Mouse (Mus musculus) forebrain, embryonic 14.5 days (tissue): Measurements from ENCODE around the gene 5530401A14Rik. TPM values are rescaled to one million over a fixed set of nuclear protein-coding genes. Genes with fewer than 3 reads are reported as not detected.

Experiments
- ATAC-seq: fragments of 200-750 bp; cut with Nextera tagmentation; 2 replicates; pipeline ENCODE4 v1.8.0; 2017; ENCODE audit warnings: mild to moderate bottlenecking, moderate library complexity
- DNase-seq: peaks from one replicate; pipeline ENCODE4 v3.0.0-alpha.2; 2015; ENCODE audit warnings: low spot score
- H3K27ac ChIP-seq: fragments of 300-500 bp; sonication (generic); 2 replicates; pipeline ENCODE4 v1.5.1; 2014; ENCODE audit warnings: low read depth, mild to moderate bottlenecking, control low read depth, low read length, moderate library complexity
- H3K27me3 ChIP-seq: fragments of 300-500 bp; sonication (generic); replicated peaks from 2 replicates; pipeline ENCODE4 v1.6.1; 2014; ENCODE audit warnings: low read length, control low read depth, mixed read lengths; ENCODE audit not compliant: control insufficient read depth, insufficient read depth
- H3K36me3 ChIP-seq: fragments of 300-500 bp; sonication (generic); 2 replicates; pipeline ENCODE4 v1.6.1; 2014; ENCODE audit warnings: low read length, control low read depth; ENCODE audit not compliant: control insufficient read depth, insufficient read depth
- H3K4me1 ChIP-seq: fragments of 300-500 bp; sonication (generic); 2 replicates; pipeline ENCODE4 v1.6.1; 2014; ENCODE audit warnings: antibody characterized with exemption, low read length, control low read depth; ENCODE audit not compliant: control insufficient read depth, insufficient read depth
- H3K4me2 ChIP-seq: fragments of 300-500 bp; sonication (generic); 2 replicates; pipeline ENCODE4 v1.6.1; 2014; ENCODE audit warnings: mild to moderate bottlenecking, control low read depth, low read length
- H3K4me3 ChIP-seq: fragments of 300-500 bp; sonication (generic); 2 replicates; pipeline ENCODE4 v1.5.1; 2014; ENCODE audit warnings: low read depth, low read length, control low read depth
- H3K9ac ChIP-seq: fragments of 300-500 bp; sonication (generic); 2 replicates; pipeline ENCODE4 v1.6.1; 2014; ENCODE audit warnings: mild to moderate bottlenecking, low read length, control low read depth, moderate library complexity
- H3K9me3 ChIP-seq: fragments of 300-500 bp; sonication (generic); replicated peaks from 2 replicates; pipeline ENCODE4 v1.6.1; 2016; ENCODE audit warnings: low read length, control low read depth, mixed read lengths; ENCODE audit not compliant: control insufficient read depth
- WGBS: fragments of 180-500 bp; shearing (Covaris S2); extraction: QIAGEN DNeasy Blood & Tissue Kit; methylation state at CpG from one replicate; pipeline ENCODE4 v1.1.7; 2014; 5-methylcytosine and 5-hydroxymethylcytosine counted together
- polyA plus RNA-seq: library from polyadenylated mRNA; unstranded; fragments of >200 nt; fragmentation: Nextera tagmentation; extraction: Ambion mirVana; gene quantifications from 2 replicates; pipeline ENCODE4 v1.2.1, GENCODE M21; 2014

Gene 5530401A14Rik
- polyA plus RNA-seq, result 0.08 and 0.17 TPM in 2 replicates

GRCm38 (mm10) chr11:81860250-81860972 is at the start of gene 5530401A14Rik:
5530401A14Rik (plus strand) TSS chr11:81860673.
- H3K4me2 ChIP-seq, result no peak within 1 kb of the TSS
- H3K9me3 ChIP-seq, result no peaks in the 10 kb centered on the region
- H3K4me3 ChIP-seq, result no peak within 1 kb of the TSS
- DNase-seq, result peak; percentile 92
- no peak within 1 kb of the TSS for H3K9ac ChIP-seq
- WGBS, result 17% methylated on average over 4 of the region's 4 CpGs
- H3K36me3 ChIP-seq, result no peaks in the 10 kb centered on the region
- H3K27me3 ChIP-seq, result no peaks in the 10 kb centered on the region
- peak within 1 kb of the TSS; percentile 44; the same call in 1 of the 2 replicates for H3K27ac ChIP-seq
- peak; percentile 91 for ATAC-seq
- H3K4me1 ChIP-seq, result peaks cover 16% of the 10 kb centered on the region

DNA sequence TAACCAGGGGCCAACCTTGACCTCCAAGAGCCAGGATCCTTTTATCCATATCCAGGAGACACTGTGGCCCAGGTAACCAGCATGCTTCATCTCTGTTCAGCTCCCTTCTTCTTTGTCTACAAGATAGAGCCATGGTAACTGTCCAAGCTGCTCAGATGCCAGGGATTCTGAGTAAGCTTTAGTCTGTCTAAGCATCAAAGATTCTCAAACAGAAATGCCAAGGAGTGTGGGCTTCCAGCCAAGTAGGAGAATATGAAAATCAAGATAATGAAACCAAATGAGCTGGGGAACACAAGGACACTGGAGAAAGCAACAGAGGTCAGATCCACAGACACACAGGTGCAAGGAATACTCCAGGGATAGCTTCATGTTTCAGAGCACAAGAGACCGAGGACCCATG is 45.7 kb upstream of the 5530401A14Rik start:
- DNase-seq (no peak), ATAC-seq (no peak)
- Histone ChIP-seq H3K9me3 (no peaks in the 10 kb centered on the region), H3K27me3 (no peaks in the 10 kb centered on the region), H3K36me3 (no peaks in the 10 kb centered on the region), H3K9ac (no peak overlapping the region), H3K27ac (no peak overlapping the region), H3K4me1 (no peaks in the 10 kb centered on the region), H3K4me3 (no peak overlapping the region), H3K4me2 (no peak overlapping the region)
- WGBS, result 83% methylated on average over 1 of the region's 1 CpGs

GRCm38 (mm10) chr11:81816531-81816930 is 43.9 kb upstream of the 5530401A14Rik start:
- no peak overlapping the region for H3K9ac ChIP-seq
- no peaks in the 10 kb centered on the region for H3K27me3 ChIP-seq
- DNase-seq (peak; percentile 28), ATAC-seq (no peak)
- H3K4me2 ChIP-seq, result no peak overlapping the region
- no peak overlapping the region for H3K4me3 ChIP-seq
- WGBS, result 50% methylated on average over 5 of the region's 5 CpGs
- H3K36me3 ChIP-seq, result no peaks in the 10 kb centered on the region
- H3K4me1 ChIP-seq, result no peaks in the 10 kb centered on the region
- no peak overlapping the region for H3K27ac ChIP-seq
- no peaks in the 10 kb centered on the region for H3K9me3 ChIP-seq

DNA sequence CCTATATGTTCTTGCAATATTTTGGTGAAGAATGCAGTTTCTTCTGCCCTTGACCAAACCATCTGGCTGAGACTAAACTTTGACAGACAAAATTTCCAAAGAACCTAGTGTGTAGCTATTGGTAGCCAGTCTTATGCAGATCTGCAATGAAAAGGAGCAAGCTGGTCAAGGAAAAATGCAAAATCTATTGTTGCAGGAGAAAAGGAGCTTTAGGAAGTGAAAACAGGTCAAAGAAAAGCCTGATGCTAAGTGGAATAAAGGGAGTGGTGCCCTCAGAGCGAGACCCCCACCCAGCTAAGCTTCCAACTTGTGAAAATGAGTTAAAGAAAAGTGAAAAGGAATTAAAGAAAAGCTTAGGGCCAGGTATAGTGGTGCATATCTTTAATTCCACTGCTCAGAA is 28.1 kb upstream of the 5530401A14Rik start:
- no peak overlapping the region for H3K9ac ChIP-seq
- H3K4me3 ChIP-seq, result no peak overlapping the region
- H3K27ac ChIP-seq, result no peak overlapping the region
- H3K36me3 ChIP-seq, result no peaks in the 10 kb centered on the region
- 34% methylated on average over 1 of the region's 1 CpGs for WGBS
- no peak for ATAC-seq
- no peak overlapping the region for H3K4me2 ChIP-seq
- H3K9me3 ChIP-seq, result no peaks in the 10 kb centered on the region
- H3K27me3 ChIP-seq, result no peaks in the 10 kb centered on the region
- H3K4me1 ChIP-seq, result no peaks in the 10 kb centered on the region
- no peak for DNase-seq

- H3K4me1 ChIP-seq, result no peaks in the 10 kb centered on the region
- WGBS, result 42% methylated on average over 4 of the region's 4 CpGs
- H3K9me3 ChIP-seq, result no peaks in the 10 kb centered on the region
- H3K27me3 ChIP-seq, result no peaks in the 10 kb centered on the region
- no peak for ATAC-seq
- no peak overlapping the region for H3K4me2 ChIP-seq
- H3K4me3 ChIP-seq, result no peak overlapping the region
- H3K27ac ChIP-seq, result no peak overlapping the region
- H3K9ac ChIP-seq, result no peak overlapping the region
- no peak for DNase-seq
- H3K36me3 ChIP-seq, result no peaks in the 10 kb centered on the region
These were observed 22.0 kb upstream of the 5530401A14Rik start for GRCm38 (mm10) chr11:81838426-81838825.

- H3K4me3 ChIP-seq, result no peak overlapping the region
- DNase-seq (no peak), ATAC-seq (no peak)
- WGBS, result 74% methylated on average over 2 of the region's 2 CpGs
- H3K27ac ChIP-seq, result no peak overlapping the region
- H3K36me3 ChIP-seq, result no peaks in the 10 kb centered on the region
- no peaks in the 10 kb centered on the region for H3K27me3 ChIP-seq
- H3K9me3 ChIP-seq, result no peaks in the 10 kb centered on the region
- H3K4me1 ChIP-seq, result no peaks in the 10 kb centered on the region
- no peak overlapping the region for H3K9ac ChIP-seq
- no peak overlapping the region for H3K4me2 ChIP-seq
These were observed 19.5 kb upstream of the 5530401A14Rik start for GRCm38 (mm10) chr11:81841001-81841400.

DNA sequence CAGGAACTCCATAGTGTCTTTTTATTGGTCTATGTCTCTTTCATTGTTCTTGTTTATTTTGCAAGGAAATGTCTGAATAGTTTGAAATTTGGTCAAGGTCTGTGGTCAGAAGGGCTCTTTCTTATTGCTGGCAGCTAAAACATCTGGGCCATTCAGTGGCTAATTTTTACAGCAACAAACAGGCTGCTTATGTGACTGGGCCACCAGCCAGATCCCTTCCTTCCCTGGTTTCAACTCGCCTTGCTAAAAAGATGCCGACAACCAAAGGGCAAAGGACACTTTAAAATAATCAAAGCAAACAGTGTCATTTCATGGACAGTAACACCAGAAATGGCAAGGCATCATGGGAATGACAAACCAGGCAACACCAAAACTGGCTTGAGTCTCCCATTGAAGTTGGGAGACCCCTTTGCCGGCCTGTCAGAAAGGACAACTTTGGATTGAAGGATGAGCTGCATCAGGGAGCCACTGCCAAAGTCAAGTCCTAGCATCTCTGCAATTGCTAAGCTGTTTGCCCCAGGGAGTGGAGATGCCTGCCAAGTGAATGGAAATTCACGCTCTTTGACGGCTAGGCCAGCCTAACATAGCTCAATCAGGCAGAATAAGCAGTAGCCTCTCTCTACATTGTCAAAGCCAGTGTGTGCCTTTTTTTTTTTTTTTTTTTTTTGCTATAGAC is 15.3 kb upstream of the 5530401A14Rik start:
- no peak overlapping the region for H3K27ac ChIP-seq
- peak; percentile 50 for DNase-seq
- 50% methylated on average over 5 of the region's 5 CpGs for WGBS
- ATAC-seq, result no peak
- H3K4me2 ChIP-seq, result no peak overlapping the region
- H3K4me1 ChIP-seq, result no peaks in the 10 kb centered on the region
- H3K27me3 ChIP-seq, result no peaks in the 10 kb centered on the region
- no peaks in the 10 kb centered on the region for H3K9me3 ChIP-seq
- no peaks in the 10 kb centered on the region for H3K36me3 ChIP-seq
- no peak overlapping the region for H3K9ac ChIP-seq
- no peak overlapping the region for H3K4me3 ChIP-seq

- WGBS, result 64% methylated on average over 3 of the region's 3 CpGs
- Histone ChIP-seq H3K9me3 (no peaks in the 10 kb centered on the region), H3K4me2 (no peak overlapping the region), H3K36me3 (no peaks in the 10 kb centered on the region), H3K4me1 (no peaks in the 10 kb centered on the region; the same call in 1 of the 2 replicates), H3K27ac (no peak overlapping the region), H3K9ac (no peak overlapping the region), H3K4me3 (no peak overlapping the region), H3K27me3 (no peaks in the 10 kb centered on the region)
- ATAC-seq (no peak), DNase-seq (no peak)
These were observed 14.8 kb upstream of the 5530401A14Rik start for GRCm38 (mm10) chr11:81845686-81846036.
